Mouse (Mus musculus): ENCODE measurements around the gene Olfml2b.

GRCm38 (mm10) chr1:170608461-170609071 lies 35.8 kb upstream of the Olfml2b start:
- TF ChIP-seq EP300 (IDR thresholded peaks at IDR 0.05; ENCODE audit: low read depth in 1 of 2, low read length in 2 of 2) = peak; percentile 65 to 67; a peak in 3 of 4 replicates
- no peak for TF ChIP-seq MAZ (IDR thresholded peaks at IDR 0.05; ENCODE audit: low read depth, low read length)
